Mouse (Mus musculus): ENCODE measurements around the gene Vax2. TPM values are rescaled to one million over a fixed set of nuclear protein-coding genes. Genes with fewer than 3 reads are reported as not detected.

Gene Vax2
- polyA plus RNA-seq, 1 experiment from 2014 or later, result not detected

DNA sequence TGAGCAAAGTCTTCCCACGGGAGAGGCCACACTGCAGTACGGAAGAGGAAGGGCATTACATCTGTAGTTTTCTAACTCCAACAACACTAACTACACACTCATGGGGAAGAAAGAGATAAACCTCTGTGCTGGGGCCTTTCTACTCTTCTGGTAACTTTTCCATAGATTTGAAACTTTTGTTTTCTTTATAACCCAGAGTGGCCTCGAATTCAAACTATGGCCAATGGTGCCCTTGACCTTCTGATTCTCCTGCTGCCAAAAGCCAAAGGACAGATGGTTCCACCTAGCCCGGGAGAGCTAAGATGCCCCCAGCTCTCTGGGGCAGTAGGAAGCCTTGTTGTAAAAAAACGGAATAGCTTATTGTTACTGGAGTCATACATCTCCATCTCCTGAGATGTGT is 11.1 kb upstream of the Vax2 start:
- WGBS, result 5% methylated on average over 5 of the region's 5 CpGs
- Histone ChIP-seq H3K27ac (no peak overlapping the region), H3K9ac (no peak overlapping the region), H3K27me3 (peaks cover 97% of the 10 kb centered on the region), H3K36me3 (ENCODE audit: poor library complexity, severe bottlenecking) (no peaks in the 10 kb centered on the region), H3K4me3 (no peak overlapping the region), H3K4me2 (no peak overlapping the region), H3K9me3 (replicated peaks) (no peaks in the 10 kb centered on the region), H3K4me1 (peaks cover 7% of the 10 kb centered on the region; the same call in 1 of the 2 replicates)
- ATAC-seq, result no peak

DNA sequence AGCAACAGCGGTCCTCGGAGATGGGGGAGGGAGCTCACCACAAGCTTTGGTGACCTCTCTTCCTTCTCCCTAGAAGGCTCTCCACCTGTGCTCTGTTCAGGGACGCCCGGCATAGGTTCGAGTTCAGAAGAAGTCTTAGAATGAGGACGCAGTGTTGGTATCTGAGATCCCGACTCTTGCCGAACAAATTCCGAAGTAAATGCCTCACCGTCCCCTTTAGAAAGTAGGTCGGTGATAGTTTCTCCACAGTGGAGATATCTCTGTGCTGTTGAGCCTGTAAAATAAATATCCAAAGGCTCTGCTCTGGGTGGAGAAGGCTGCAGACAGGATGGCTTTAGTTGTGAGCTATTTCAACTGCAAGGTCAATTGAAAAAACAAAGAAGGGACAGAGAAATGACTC is 10.1 kb upstream of the Vax2 start:
- H3K36me3 ChIP-seq (ENCODE audit: poor library complexity, severe bottlenecking), result no peaks in the 10 kb centered on the region
- ATAC-seq, result no peak
- peaks cover 7% of the 10 kb centered on the region; the same call in 1 of the 2 replicates for H3K4me1 ChIP-seq
- WGBS, result under 1% methylated on average over 11 of the region's 11 CpGs
- no peak overlapping the region for H3K4me2 ChIP-seq
- H3K4me3 ChIP-seq, result no peak overlapping the region
- no peaks in the 10 kb centered on the region for H3K9me3 ChIP-seq (replicated peaks)
- no peak overlapping the region for H3K9ac ChIP-seq
- peaks cover 97% of the 10 kb centered on the region for H3K27me3 ChIP-seq
- H3K27ac ChIP-seq, result no peak overlapping the region

DNA sequence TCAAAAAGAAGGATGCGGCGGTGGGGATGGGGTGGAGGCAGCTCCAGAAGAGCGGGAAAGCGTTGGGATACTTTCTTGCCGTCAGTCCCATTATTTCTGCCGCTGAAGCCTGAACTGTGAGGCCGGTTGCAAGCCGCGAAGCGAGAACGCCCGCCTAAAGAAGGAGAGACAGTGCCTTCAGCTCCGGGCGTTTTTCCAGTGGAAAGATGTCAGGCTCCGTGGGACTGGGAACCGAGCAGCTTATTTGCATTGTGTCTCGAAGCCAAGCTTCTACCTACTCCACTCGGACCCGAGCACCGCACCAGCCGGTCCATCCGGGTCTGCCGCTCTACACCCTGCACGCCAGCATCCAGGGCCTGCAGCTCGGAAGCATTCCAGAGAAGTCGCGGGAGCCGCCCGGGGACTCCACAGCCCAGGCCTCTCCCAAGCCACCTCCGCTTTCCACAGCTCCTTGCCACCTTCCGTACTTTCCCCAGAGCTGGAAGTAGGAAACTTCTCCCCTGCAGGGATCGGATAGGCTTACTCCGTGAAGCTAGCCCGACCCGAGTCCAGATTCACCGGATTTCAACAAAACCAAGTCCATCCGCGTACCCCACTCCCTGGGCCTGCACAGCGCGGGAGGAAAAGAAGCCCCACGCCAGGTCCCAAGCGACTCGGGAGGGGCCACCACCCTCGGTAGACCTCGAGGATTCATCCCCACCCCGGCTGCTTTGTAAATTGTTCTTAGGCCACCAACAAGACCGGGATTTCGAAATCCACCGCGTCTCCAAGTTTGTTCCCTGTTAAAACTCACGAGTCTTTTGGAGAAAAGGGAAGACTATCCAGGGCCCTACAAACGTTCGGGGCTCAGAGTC is 8.7 kb upstream of the Vax2 start:
- WGBS, result under 1% methylated on average over 53 of the region's 53 CpGs
- Histone ChIP-seq H3K27me3 (peaks cover 97% of the 10 kb centered on the region), H3K4me3 (no peak overlapping the region), H3K36me3 (ENCODE audit: poor library complexity, severe bottlenecking) (no peaks in the 10 kb centered on the region), H3K4me1 (peaks cover 7% of the 10 kb centered on the region; the same call in 1 of the 2 replicates), H3K9me3 (replicated peaks) (no peaks in the 10 kb centered on the region), H3K4me2 (0 out of 2 replicates have a peak overlapping the region, but pooled peaks have one; percentile 6), H3K9ac (no peak overlapping the region), H3K27ac (no peak overlapping the region)
- no peak for ATAC-seq

DNA sequence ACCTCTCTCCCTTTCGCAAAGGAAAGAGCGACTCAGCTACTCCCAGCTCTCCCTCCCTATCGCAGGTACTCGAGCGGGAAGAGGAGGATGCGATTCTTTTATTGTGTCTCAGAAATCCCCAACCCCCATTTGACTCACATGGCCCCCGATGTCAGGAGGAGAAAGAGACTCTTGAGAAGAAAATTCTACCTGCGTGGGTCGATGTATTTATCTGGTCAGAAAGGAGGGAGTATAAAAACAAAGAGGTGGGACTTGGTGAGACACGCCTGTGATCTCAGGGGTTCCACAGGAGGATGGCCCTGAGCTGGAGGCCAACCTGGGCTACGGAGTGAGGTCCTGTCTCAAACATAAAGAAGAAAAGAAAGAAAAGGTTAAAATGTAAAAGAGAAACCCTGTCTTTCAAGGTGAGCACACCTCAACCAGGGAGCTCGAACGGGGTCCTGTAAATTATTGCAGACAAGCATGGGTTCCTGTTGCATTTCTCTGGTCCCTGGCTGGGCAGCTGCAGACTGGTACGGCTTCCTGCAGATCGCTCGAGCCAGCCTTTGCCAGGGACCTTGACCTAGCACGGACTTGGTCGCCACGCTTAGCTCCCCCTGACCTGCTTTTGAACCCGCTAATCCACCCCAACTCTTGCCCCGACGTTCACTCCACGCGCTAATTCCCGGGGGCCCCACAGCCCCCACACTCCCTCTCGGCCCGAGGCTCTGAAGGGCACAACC is 7.9 kb upstream of the Vax2 start:
- H3K27ac ChIP-seq, result no peak overlapping the region
- H3K9ac ChIP-seq, result no peak overlapping the region
- no peak overlapping the region for H3K4me3 ChIP-seq
- H3K4me2 ChIP-seq, result no peak overlapping the region
- no peaks in the 10 kb centered on the region for H3K36me3 ChIP-seq (ENCODE audit: poor library complexity, severe bottlenecking)
- no peaks in the 10 kb centered on the region for H3K9me3 ChIP-seq (replicated peaks)
- peaks cover 97% of the 10 kb centered on the region for H3K27me3 ChIP-seq
- H3K4me1 ChIP-seq, result peaks cover 7% of the 10 kb centered on the region; the same call in 1 of the 2 replicates
- WGBS, result 1% methylated on average over 27 of the region's 27 CpGs
- no peak for ATAC-seq

DNA sequence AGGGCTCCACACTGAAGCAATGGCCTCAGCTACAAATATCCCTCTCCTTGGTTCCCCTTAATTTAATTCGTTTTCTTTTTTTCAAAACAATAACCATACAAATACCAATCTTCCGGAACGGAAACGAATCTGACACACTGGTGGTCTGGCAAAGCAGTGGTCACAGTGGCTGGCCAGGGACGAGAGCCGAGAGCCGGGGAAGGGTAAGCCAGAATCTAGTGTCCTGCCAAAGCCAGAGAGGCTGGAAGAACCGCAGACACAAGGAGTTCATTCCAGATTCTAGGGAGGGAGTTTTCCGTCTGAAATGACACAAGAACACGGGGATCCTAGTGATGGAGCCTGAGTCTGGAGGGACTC is 7.4 kb upstream of the Vax2 start:
- no peak for ATAC-seq
- Histone ChIP-seq H3K4me1 (peaks cover 7% of the 10 kb centered on the region; the same call in 1 of the 2 replicates), H3K36me3 (ENCODE audit: poor library complexity, severe bottlenecking) (no peaks in the 10 kb centered on the region), H3K27ac (no peak overlapping the region), H3K4me2 (no peak overlapping the region), H3K27me3 (peaks cover 97% of the 10 kb centered on the region), H3K9ac (no peak overlapping the region), H3K4me3 (no peak overlapping the region), H3K9me3 (replicated peaks) (no peaks in the 10 kb centered on the region)
- WGBS, result under 1% methylated on average over 10 of the region's 10 CpGs

DNA sequence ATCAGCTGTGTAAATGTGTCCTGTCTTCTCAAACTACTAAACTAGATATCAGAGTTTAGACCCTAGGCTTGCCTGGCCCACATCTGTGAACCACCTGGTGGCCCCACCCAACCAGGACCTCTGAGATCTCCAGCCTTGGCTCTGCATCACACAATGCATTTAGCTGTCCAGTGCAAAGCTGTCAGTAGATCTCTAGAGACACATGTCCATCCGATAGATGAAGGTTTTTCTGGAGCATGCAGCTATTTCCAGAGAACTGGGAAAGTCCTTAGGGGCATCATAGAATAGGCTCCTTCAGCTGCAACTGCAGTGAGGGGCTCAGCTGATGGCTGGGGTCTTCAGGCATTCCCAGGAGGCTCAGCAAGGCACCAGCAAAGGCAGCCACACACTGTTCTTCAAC is 6.8 kb upstream of the Vax2 start:
- no peak overlapping the region for H3K4me2 ChIP-seq
- 0% methylated on average over 1 of the region's 1 CpGs for WGBS
- H3K27me3 ChIP-seq, result peaks cover 97% of the 10 kb centered on the region
- H3K4me3 ChIP-seq, result no peak overlapping the region
- H3K4me1 ChIP-seq, result peaks cover 7% of the 10 kb centered on the region; the same call in 1 of the 2 replicates
- no peaks in the 10 kb centered on the region for H3K9me3 ChIP-seq (replicated peaks)
- no peak overlapping the region for H3K27ac ChIP-seq
- H3K36me3 ChIP-seq (ENCODE audit: poor library complexity, severe bottlenecking), result no peaks in the 10 kb centered on the region
- no peak for ATAC-seq
- no peak overlapping the region for H3K9ac ChIP-seq

DNA sequence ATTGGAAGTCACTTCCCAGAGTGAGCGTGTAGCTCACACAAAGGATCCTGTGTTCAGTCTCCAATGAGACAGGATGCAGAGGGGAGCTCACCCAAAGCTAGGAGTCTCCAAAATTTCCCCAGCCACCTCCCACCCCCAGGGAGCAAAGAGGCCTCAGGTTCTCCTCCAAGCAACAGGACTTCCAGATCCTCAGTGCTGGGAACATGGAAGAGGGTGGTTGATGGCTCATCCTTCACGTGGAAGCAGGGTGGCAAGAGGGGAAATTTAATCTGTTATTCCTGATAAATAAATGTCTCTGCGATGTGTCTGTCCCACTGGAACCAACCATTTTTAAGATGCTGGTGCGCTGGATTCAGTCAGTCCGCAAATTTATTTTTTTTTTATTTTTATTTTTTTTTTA is 6.4 kb upstream of the Vax2 start:
- H3K27ac ChIP-seq, result no peak overlapping the region
- peaks cover 7% of the 10 kb centered on the region; the same call in 1 of the 2 replicates for H3K4me1 ChIP-seq
- WGBS, result 19% methylated on average over 5 of the region's 5 CpGs
- no peaks in the 10 kb centered on the region for H3K9me3 ChIP-seq (replicated peaks)
- H3K27me3 ChIP-seq, result peaks cover 97% of the 10 kb centered on the region
- H3K9ac ChIP-seq, result no peak overlapping the region
- H3K4me2 ChIP-seq, result no peak overlapping the region
- H3K36me3 ChIP-seq (ENCODE audit: poor library complexity, severe bottlenecking), result no peaks in the 10 kb centered on the region
- no peak for ATAC-seq
- H3K4me3 ChIP-seq, result no peak overlapping the region

DNA sequence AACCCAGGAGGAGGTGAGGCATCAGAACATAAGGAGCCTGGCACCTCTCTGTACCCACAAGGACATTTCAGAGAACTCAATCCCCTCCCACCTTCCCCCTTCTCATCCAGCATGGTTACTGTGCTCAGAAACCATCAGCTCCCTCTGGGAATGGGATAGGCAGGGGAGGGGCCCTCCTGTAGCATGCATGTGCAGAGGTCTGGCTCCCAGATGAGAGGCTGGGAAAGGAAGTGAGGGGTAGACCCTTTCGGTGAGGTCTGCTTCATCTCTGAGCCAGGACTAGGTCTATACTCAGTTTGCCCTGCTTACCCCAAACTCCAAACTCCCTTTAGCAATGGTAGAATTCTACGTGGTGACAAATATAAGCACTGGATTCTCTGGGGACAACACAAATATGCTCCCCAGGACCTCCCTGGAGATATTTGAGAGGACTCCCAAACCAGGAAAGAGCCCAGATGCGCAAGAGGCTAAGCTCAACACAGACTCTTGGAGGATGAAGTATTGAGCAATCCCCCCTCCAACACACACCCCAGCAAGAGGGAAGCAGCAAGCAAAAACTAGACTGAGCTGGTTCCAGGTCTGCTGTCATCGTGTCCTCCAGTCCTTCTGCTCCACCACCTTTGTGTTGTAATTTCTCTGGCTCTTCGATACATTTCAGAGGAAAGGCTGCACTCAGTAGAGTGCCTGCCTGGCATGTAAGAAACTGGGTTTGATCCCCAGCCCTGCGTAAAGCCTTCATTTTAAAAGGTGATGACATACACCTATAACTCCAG is 3.1 kb upstream of the Vax2 start:
- WGBS, result 4% methylated on average over 6 of the region's 6 CpGs

DNA sequence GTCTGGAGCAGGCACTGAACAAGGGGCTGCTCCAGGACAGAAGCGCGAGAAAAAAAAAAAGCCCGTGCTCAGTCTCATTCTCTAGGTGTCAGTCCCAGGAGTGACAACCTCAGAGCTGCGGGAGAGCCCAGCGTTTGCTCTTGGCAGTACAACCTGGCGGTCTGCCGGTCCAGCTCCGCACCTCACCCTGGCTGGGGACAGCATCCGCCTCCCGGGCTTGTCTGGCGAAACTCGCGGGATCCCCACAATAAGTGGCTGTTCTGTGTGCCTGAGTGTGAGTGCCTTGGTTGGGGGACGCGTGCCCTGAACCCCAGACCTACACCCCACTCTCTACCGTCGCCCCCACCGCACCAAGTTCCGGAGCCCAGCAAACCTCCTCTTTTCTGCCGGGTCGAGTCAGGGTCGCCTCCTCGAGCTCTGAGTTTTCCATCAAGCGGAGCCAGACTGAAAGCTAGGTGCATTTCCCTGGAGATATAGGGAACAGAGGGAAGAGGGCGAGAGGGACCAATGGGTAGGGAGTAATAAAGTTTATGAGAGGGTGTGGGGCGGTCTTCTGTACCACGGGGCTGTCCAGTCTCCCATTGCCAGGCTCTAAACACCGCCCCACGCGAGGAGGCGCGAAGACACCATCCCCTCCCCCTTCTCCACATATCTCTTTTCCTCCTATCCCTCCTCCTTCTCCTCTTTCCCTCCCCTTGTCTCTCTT is 550 bp upstream of the Vax2 start:
- Histone ChIP-seq H3K4me1 (peaks cover 22% of the 10 kb centered on the region), H3K9me3 (replicated peaks) (no peaks in the 10 kb centered on the region), H3K4me3 (peak overlapping the region; percentile 44), H3K36me3 (ENCODE audit: poor library complexity, severe bottlenecking) (no peaks in the 10 kb centered on the region), H3K27me3 (peaks cover 100% of the 10 kb centered on the region), H3K4me2 (peak overlapping the region; percentile 80), H3K9ac (no peak overlapping the region), H3K27ac (no peak overlapping the region)
- ATAC-seq, result peak; percentile 65; the same call in 1 of the 2 replicates
- under 1% methylated on average over 32 of the region's 32 CpGs for WGBS

More for the DNA sequence above, 3.1 kb upstream of the Vax2 start:
- H3K4me3 ChIP-seq, result no peak overlapping the region
- no peaks in the 10 kb centered on the region for H3K9me3 ChIP-seq (replicated peaks)
- H3K36me3 ChIP-seq (ENCODE audit: poor library complexity, severe bottlenecking), result no peaks in the 10 kb centered on the region
- H3K4me2 ChIP-seq, result no peak overlapping the region
- peaks cover 100% of the 10 kb centered on the region for H3K27me3 ChIP-seq
- no peak overlapping the region for H3K9ac ChIP-seq
- H3K27ac ChIP-seq, result no peak overlapping the region
- H3K4me1 ChIP-seq, result peaks cover 22% of the 10 kb centered on the region
- no peak for ATAC-seq

DNA sequence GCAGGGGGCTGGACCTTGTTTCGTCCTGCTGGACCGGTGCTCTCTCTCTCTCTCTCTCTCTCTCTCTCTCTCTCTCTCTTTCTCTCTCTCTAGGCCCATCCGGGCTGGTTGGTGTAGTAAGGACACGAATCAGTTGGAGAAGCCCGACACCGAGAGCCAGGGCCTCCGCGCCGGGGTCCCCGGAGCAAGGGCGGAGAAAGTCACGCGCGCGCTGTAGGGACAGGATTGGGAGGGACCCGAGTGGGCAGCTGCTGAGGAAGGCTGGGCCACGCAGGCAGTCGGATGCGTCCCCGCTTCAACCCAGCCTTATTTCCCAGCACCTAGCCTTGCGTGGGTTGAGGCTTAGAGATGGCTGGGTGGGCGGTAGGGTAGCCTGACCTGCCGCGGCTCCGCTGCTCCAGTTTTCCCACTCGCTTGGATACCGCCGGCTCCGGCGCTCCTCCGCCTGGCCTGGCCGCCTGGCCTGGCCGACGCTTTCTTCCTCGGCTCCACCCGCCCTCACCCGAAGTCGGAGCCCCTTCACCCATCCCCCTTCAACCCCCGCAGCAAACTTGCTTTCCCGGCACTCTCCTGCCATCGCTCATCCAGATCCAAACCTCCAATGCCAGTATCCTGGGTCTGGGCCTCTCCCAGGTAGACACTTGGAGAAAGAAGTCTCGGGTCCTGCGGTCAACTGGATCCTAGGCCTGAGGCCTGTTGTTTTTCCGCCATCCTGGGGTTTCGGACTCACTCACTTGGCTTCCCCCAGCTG is 836 bp downstream of the Vax2 start:
- ATAC-seq, result no peak

More for the DNA sequence above, 836 bp downstream of the Vax2 start:
- Histone ChIP-seq H3K36me3 (ENCODE audit: poor library complexity, severe bottlenecking) (no peaks in the 10 kb centered on the region), H3K27me3 (peaks cover 99% of the 10 kb centered on the region), H3K27ac (no peak overlapping the region), H3K4me1 (peaks cover 22% of the 10 kb centered on the region), H3K4me3 (peak overlapping the region; percentile 44), H3K9me3 (replicated peaks) (no peaks in the 10 kb centered on the region), H3K4me2 (peak overlapping the region; percentile 80), H3K9ac (peak overlapping the region; percentile 52; the same call in 1 of the 2 replicates)
- WGBS, result 2% methylated on average over 45 of the region's 45 CpGs

Data from forebrain, embryonic 13.5 days (tissue).